Mouse (Mus musculus): ENCODE data around the gene Sdhd. TPM values are rescaled to one million over a fixed set of nuclear protein-coding genes. Genes with fewer than 3 reads are reported as not detected.

The Sdhd gene
- polyA plus RNA-seq, 2 experiments = 170 to 266 TPM

DNA sequence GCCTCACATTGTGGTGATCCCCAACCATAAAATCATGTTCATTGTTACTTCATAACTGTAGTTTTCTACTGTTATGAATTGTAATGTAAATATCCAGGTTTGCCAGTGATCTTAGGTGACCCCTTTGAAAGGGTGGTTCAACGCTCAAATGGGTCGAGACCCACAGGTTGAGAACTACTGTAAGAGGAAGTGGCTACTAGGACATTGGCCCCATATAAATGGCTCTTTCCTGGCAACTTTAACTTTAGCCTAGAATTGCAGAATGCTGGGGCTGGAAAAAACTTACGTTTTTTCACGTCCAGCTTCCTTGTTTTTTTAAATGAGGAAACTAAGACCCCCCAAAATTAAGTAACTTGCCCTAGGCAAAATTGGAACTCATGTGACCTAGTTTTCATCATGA lies 36.2 kb downstream of the Sdhd start:
- H3K9me3 ChIP-seq (ENCODE audit: control insufficient read depth, low read length) = no peaks in the 10 kb centered on the region
- TF ChIP-seq POLR2A (IDR thresholded peaks at IDR 0.05; ENCODE audit: borderline replicate concordance, extremely low read depth, insufficient read depth, insufficient read length) = no peak
- ATAC-seq (ENCODE audit: low FRiP score, low read depth) (no peak), DNase-seq (ENCODE audit: low spot score) (no peak)
- H3K27ac ChIP-seq (replicated peaks; ENCODE audit: low read depth, low read length) = no peak overlapping the region
- no peaks in the 10 kb centered on the region for H3K36me3 ChIP-seq (ENCODE audit: control insufficient read depth, insufficient read depth, low read length)
- H3K4me2 ChIP-seq (replicated peaks; ENCODE audit: low read depth, low read length, severe bottlenecking) = no peak overlapping the region
- H3K27me3 ChIP-seq (ENCODE audit: control insufficient read depth, insufficient read depth, low read length) = no peaks in the 10 kb centered on the region
- 87% methylated on average over 4 of the region's 4 CpGs for WGBS
- H3K4me1 ChIP-seq (ENCODE audit: control insufficient read depth, insufficient read depth, low read length) = no peaks in the 10 kb centered on the region
- H3K4me3 ChIP-seq (replicated peaks; ENCODE audit: low read length) = no peak overlapping the region
- no peak overlapping the region for H3K9ac ChIP-seq (ENCODE audit: low read depth, low read length, severe bottlenecking)

DNA sequence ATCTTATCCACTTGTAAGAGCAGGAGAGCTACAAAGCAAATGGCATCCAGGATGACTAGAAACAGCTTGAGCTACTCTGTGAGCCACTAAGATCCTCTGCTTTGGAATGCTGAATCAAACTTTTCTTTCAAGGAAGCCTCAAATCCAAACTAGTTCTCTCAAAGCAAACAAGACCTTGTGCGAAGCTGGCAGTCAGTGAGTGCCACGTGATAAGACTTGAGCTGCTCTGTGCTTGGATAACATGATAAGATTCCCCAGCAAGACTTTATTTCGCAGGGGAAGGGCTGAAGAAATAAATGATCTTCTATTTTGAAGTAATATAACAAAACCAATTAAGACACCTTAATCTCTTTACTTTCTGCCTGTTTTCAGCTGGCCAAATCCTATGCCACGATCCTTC lies 37.7 kb downstream of the Sdhd start:
- no peak overlapping the region for H3K4me2 ChIP-seq (replicated peaks; ENCODE audit: low read depth, low read length, severe bottlenecking)
- no peaks in the 10 kb centered on the region for H3K36me3 ChIP-seq (ENCODE audit: control insufficient read depth, insufficient read depth, low read length)
- no peak overlapping the region for H3K4me3 ChIP-seq (replicated peaks; ENCODE audit: low read length)
- no peak overlapping the region for H3K9ac ChIP-seq (ENCODE audit: low read depth, low read length, severe bottlenecking)
- no peak overlapping the region for H3K27ac ChIP-seq (replicated peaks; ENCODE audit: low read depth, low read length)
- no peaks in the 10 kb centered on the region for H3K27me3 ChIP-seq (ENCODE audit: control insufficient read depth, insufficient read depth, low read length)
- no peaks in the 10 kb centered on the region for H3K9me3 ChIP-seq (ENCODE audit: control insufficient read depth, low read length)
- WGBS = 84% methylated on average over 4 of the region's 4 CpGs
- no peak for TF ChIP-seq POLR2A (IDR thresholded peaks at IDR 0.05; ENCODE audit: borderline replicate concordance, extremely low read depth, insufficient read depth, insufficient read length)
- ATAC-seq (ENCODE audit: low FRiP score, low read depth) = no peak
- DNase-seq (ENCODE audit: low spot score) = no peak
- H3K4me1 ChIP-seq (ENCODE audit: control insufficient read depth, insufficient read depth, low read length) = no peaks in the 10 kb centered on the region

DNA sequence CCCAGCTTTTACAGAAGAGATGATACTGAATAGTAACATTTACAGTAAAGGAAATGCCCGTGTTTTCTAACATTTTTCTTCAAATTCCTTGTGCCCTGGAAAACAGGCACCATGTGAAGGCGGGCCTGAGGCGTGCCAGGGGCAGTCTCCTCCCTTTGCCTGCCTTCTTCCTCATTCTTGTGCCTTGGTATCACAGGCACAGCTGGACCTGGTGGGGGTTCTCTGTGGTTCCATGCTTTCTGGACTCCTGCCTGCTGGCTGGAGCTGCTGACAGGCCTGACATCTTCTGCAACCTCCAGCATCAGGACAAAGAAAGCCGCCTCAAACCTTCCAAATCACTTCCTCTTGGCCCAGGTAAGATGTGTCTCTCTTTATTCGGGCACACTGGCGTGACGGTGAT lies 38.4 kb downstream of the Sdhd start:
- Histone ChIP-seq H3K4me2 (replicated peaks; ENCODE audit: low read depth, low read length, severe bottlenecking) (no peak overlapping the region), H3K27ac (replicated peaks; ENCODE audit: low read depth, low read length) (no peak overlapping the region), H3K4me1 (ENCODE audit: control insufficient read depth, insufficient read depth, low read length) (no peaks in the 10 kb centered on the region), H3K4me3 (replicated peaks; ENCODE audit: low read length) (no peak overlapping the region), H3K9me3 (ENCODE audit: control insufficient read depth, low read length) (no peaks in the 10 kb centered on the region), H3K27me3 (ENCODE audit: control insufficient read depth, insufficient read depth, low read length) (no peaks in the 10 kb centered on the region), H3K9ac (ENCODE audit: low read depth, low read length, severe bottlenecking) (no peak overlapping the region), H3K36me3 (ENCODE audit: control insufficient read depth, insufficient read depth, low read length) (no peaks in the 10 kb centered on the region)
- DNase-seq (ENCODE audit: low spot score) (no peak), ATAC-seq (ENCODE audit: low FRiP score, low read depth) (no peak)
- no peak for TF ChIP-seq POLR2A (IDR thresholded peaks at IDR 0.05; ENCODE audit: borderline replicate concordance, extremely low read depth, insufficient read depth, insufficient read length)
- WGBS = 71% methylated on average over 7 of the region's 7 CpGs

DNA sequence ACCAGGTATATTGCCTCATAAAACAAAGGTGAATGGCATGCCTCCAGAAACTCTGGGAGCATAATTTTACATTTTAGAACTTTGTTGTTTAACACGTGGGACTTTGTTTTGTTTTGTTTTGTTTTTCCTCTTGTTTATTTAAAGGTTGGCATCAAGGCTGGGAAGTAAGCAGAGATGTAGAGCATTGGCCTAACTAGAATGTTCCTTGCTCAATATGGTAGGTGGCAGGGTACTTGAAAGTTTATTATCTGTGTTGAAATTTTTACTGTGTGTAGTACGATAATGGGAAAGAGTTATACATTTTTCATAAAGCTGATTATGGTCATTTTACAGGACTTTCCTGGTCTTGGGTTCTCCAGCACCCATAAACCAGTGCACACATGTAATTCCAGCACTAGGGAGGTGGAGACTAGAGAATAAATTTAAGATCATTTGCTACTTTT lies 41.7 kb downstream of the Sdhd start:
- no peak overlapping the region for H3K4me3 ChIP-seq (replicated peaks; ENCODE audit: low read length)
- no peak for ATAC-seq (ENCODE audit: low FRiP score, low read depth)
- no peaks in the 10 kb centered on the region for H3K36me3 ChIP-seq (ENCODE audit: control insufficient read depth, insufficient read depth, low read length)
- TF ChIP-seq POLR2A (IDR thresholded peaks at IDR 0.05; ENCODE audit: borderline replicate concordance, extremely low read depth, insufficient read depth, insufficient read length) = no peak
- no peaks in the 10 kb centered on the region for H3K4me1 ChIP-seq (ENCODE audit: control insufficient read depth, insufficient read depth, low read length)
- no peak overlapping the region for H3K9ac ChIP-seq (ENCODE audit: low read depth, low read length, severe bottlenecking)
- no peak for DNase-seq (ENCODE audit: low spot score)
- no peaks in the 10 kb centered on the region for H3K9me3 ChIP-seq (ENCODE audit: control insufficient read depth, low read length)
- no peak overlapping the region for H3K27ac ChIP-seq (replicated peaks; ENCODE audit: low read depth, low read length)
- WGBS = 54% methylated on average over 2 of the region's 2 CpGs
- no peak overlapping the region for H3K4me2 ChIP-seq (replicated peaks; ENCODE audit: low read depth, low read length, severe bottlenecking)
- H3K27me3 ChIP-seq (ENCODE audit: control insufficient read depth, insufficient read depth, low read length) = no peaks in the 10 kb centered on the region

DNA sequence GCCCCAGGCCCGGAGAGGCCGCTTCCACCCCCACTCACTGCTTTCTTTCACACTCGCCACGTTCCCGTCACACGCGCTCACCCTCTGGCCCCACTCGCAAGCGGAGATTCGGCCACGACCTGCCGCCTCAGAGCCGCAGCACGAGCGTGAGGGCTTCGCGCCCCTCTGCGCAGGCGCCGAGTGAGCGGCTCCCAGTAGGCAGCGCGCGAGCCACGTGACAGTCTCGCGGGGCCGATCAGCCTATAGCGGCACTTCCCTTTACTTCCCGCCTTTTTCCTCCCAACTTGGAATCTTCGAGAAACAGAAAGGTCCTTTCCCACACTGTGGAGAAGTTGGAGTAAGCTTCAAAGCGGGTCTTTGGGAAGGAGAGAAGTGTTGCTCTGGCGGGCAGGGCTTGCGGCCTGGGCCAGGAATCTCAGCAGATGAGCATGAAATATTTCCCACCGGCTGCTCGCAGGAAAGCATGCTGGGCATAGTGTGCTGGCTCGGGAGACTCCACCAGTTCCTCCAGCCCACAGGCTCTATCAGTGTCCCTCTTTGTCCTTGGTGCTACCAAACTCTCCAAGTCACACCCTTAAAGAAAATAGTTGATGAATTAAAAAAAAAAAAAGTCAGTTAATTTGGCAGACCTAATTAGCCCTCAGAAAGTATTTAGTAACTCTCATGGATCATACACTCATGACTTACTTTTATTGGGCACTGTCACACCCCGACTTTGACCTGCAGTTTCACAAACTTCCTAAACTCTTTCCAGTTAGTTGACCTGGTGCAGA lies 42.3 kb downstream of the Sdhd start, which contains the start of gene Tex12:
Gene Tex12, minus strand, starts transcription at position 181 of the 773 bp plus-strand sequence.
- TF ChIP-seq POLR2A (IDR thresholded peaks at IDR 0.05; ENCODE audit: borderline replicate concordance, extremely low read depth, insufficient read depth, insufficient read length) = no peak
- no peaks in the 10 kb centered on the region for H3K36me3 ChIP-seq (ENCODE audit: control insufficient read depth, insufficient read depth, low read length)
- H3K4me1 ChIP-seq (ENCODE audit: control insufficient read depth, insufficient read depth, low read length) = no peaks in the 10 kb centered on the region
- H3K27me3 ChIP-seq (ENCODE audit: control insufficient read depth, insufficient read depth, low read length) = no peaks in the 10 kb centered on the region
- DNase-seq (ENCODE audit: low spot score) = no peak
- no peak within 1 kb of the TSS for H3K4me3 ChIP-seq (replicated peaks; ENCODE audit: low read length)
- no peak within 1 kb of the TSS for H3K9ac ChIP-seq (ENCODE audit: low read depth, low read length, severe bottlenecking)
- H3K27ac ChIP-seq (replicated peaks; ENCODE audit: low read depth, low read length) = no peak within 1 kb of the TSS
- no peaks in the 10 kb centered on the region for H3K9me3 ChIP-seq (ENCODE audit: control insufficient read depth, low read length)
- 85% methylated on average over 38 of the region's 38 CpGs for WGBS
- no peak for ATAC-seq (ENCODE audit: low FRiP score, low read depth)
- no peak within 1 kb of the TSS for H3K4me2 ChIP-seq (replicated peaks; ENCODE audit: low read depth, low read length, severe bottlenecking)
